8 mouse cellular contexts compared by ENCODE assay signal in genomic region chr7:144583619-144584018, GRCm38 (mm10). TPM values are rescaled to one million over a fixed set of nuclear protein-coding genes. Genes with fewer than 3 reads are reported as not detected.
DNase-seq lines count a peak whose midpoint lies in the region; ATAC-seq and TF ChIP-seq lines count a peak whose summit lies in the region.

No protein-coding gene starts in this region.

- peak; percentile 58 for TF ChIP-seq CTCF in gastrocnemius, adult 2 months (IDR thresholded peaks at IDR 0.05)
- TF ChIP-seq CTCF in kidney, postnatal 0 days (IDR thresholded peaks at IDR 0.05; ENCODE audit: low read depth) = peak; percentile 77
- peak; percentile 78 for TF ChIP-seq CTCF in stomach, postnatal 0 days (IDR thresholded peaks at IDR 0.05; ENCODE audit: low read depth)

- H3K27me3 ChIP-seq in kidney, postnatal 0 days (ENCODE audit: insufficient read depth, low read length) = no peaks in the 10 kb centered on the region
- H3K27me3 ChIP-seq in stomach, postnatal 0 days (ENCODE audit: control insufficient read depth, insufficient read depth, low read length) = no peaks in the 10 kb centered on the region

- H3K36me3 ChIP-seq in kidney, postnatal 0 days (ENCODE audit: insufficient read depth, low read length) = peaks cover 11% of the 10 kb centered on the region; the same call in 1 of the 2 replicates
- peaks cover 6% of the 10 kb centered on the region; the same call in 1 of the 2 replicates for H3K36me3 ChIP-seq in stomach, postnatal 0 days (ENCODE audit: control insufficient read depth, insufficient read depth, low read length)

- WGBS in kidney, postnatal 0 days = 3% methylated on average over 4 of the region's 4 CpGs
- whole genome bisulfite sequencing in stomach, postnatal 0 days = 0% methylated on average over 4 of the region's 4 CpGs

- intact Hi-C loops in gastrocnemius, adult 2 months (cut with DNase I) = loop anchor here (10.0 kb wide), 1 partner anchor 369 kb away; no protein-coding TSS in a partner anchor
- intact Hi-C loops in gastrocnemius, postnatal 36 days (cut with DNase I) = loop anchor here (2.0 to 5.0 kb wide), 2 partner anchors 27 to 76 kb away; no protein-coding TSS in a partner anchor

- H3K9ac ChIP-seq in kidney, postnatal 0 days (ENCODE audit: low read depth, low read length) = no peak overlapping the region
- no peak overlapping the region for H3K9ac ChIP-seq in stomach, postnatal 0 days (ENCODE audit: low read length)

- peaks cover 12% of the 10 kb centered on the region; the same call in 1 of the 2 replicates for H3K4me1 ChIP-seq in kidney, postnatal 0 days (replicated peaks; ENCODE audit: insufficient read depth, low read length)
- 0 out of 2 replicates have a peak, but pooled peaks cover 5% of the 10 kb centered on the region for H3K4me1 ChIP-seq in stomach, postnatal 0 days (replicated peaks; ENCODE audit: control insufficient read depth, insufficient read depth)

- H3K27ac ChIP-seq in gastrocnemius, adult 2 months = no peak overlapping the region; the same call in 1 of the 2 replicates
- no peak overlapping the region for H3K27ac ChIP-seq in kidney, postnatal 0 days
- H3K27ac ChIP-seq in stomach, postnatal 0 days (replicated peaks) = no peak overlapping the region

- H3K4me3 ChIP-seq in gastrocnemius, adult 2 months = no peak overlapping the region
- H3K4me3 ChIP-seq in kidney, postnatal 0 days (replicated peaks; ENCODE audit: low read depth, low read length) = no peak overlapping the region
- no peak overlapping the region for H3K4me3 ChIP-seq in stomach, postnatal 0 days (ENCODE audit: low read depth, low read length)

- ATAC-seq in kidney, postnatal 0 days (replicated peaks; ENCODE audit: low FRiP score, low read depth) = no peak
- ATAC-seq in megakaryocyte, adult 5-6 weeks (ENCODE audit: poor library complexity, severe bottlenecking) = peak; percentile 31; the same call in 1 of the 2 replicates
- no peak for ATAC-seq in stomach, postnatal 0 days (ENCODE audit: low FRiP score, low TSS enrichment)

- no peak for TF ChIP-seq EP300 in stomach, postnatal 0 days (optimal IDR thresholded peaks at IDR 0.05)

- no peak overlapping the region for H3K4me2 ChIP-seq in kidney, postnatal 0 days (ENCODE audit: low read length)
- no peak overlapping the region for H3K4me2 ChIP-seq in stomach, postnatal 0 days (replicated peaks; ENCODE audit: low read depth)

- no peaks in the 10 kb centered on the region for H3K9me3 ChIP-seq in kidney, postnatal 0 days (replicated peaks; ENCODE audit: low read length)
- no peaks in the 10 kb centered on the region for H3K9me3 ChIP-seq in stomach, postnatal 0 days (ENCODE audit: control insufficient read depth, low read length)

- DNase-seq in gastrocnemius, adult 2 months = peak; percentile 49
- no peak for DNase-seq in gastrocnemius, postnatal 36 days
- peak; percentile 33 for DNase-seq in ovary, postnatal 36 days (ENCODE audit: low spot score)
- no peak for DNase-seq in ovary, postnatal 10 days (ENCODE audit: low spot score)
- DNase-seq in c-Kit-positive CD71-positive TER-119-positive erythroid progenitor cells, embryonic 14.5 days (ENCODE audit: low spot score) = peak; percentile 50
- DNase-seq in kidney, postnatal 0 days (ENCODE audit: low spot score) = peak; percentile 87
- DNase-seq in stomach, postnatal 0 days (ENCODE audit: low spot score) = peak; percentile 70

RNA-seq across cellular contexts. Expression of gene Fadd, which starts 1.4 kb away (rescaled TPM):
- 1 to 10 TPM; 1.6 to 2.6 TPM for total RNA-seq in gastrocnemius, adult 2 months (2021)
- total RNA-seq in gastrocnemius, postnatal 36 days (2021) = 1 to 10 TPM; 2.2 to 2.5 TPM
- polyA plus RNA-seq in kidney, postnatal 0 days (2015; fragmentation: Nextera tagmentation; extraction: Ambion mirVana) = 12.6 and 13.1 TPM in 2 replicates
- 7.4 and 7.5 TPM in 2 replicates for total RNA-seq in megakaryocyte, adult 5-6 weeks (2015)
- 2.9 and 4.2 TPM in 2 replicates for total RNA-seq in megakaryocyte, adult 5-6 weeks (2017)
- polyA plus RNA-seq in stomach, postnatal 0 days (2015; fragmentation: Nextera tagmentation; extraction: Ambion mirVana) = 7.8 and 8.9 TPM in 2 replicates

RNA-seq across cellular contexts. Expression of gene Ppfia1, which starts 30.1 kb away (rescaled TPM):
- total RNA-seq in gastrocnemius, adult 2 months (2021) = 10 to 100 TPM; 28.3 to 33.4 TPM
- total RNA-seq in gastrocnemius, postnatal 36 days (2021) = 10 to 100 TPM; 23.0 to 27.5 TPM
- polyA plus RNA-seq in kidney, postnatal 0 days (2015; fragmentation: Nextera tagmentation; extraction: Ambion mirVana) = 27.6 and 31.2 TPM in 2 replicates
- 41.0 and 47.8 TPM in 2 replicates for total RNA-seq in megakaryocyte, adult 5-6 weeks (2015)
- 37.9 and 55.4 TPM in 2 replicates for total RNA-seq in megakaryocyte, adult 5-6 weeks (2017)
- 15.2 and 16.1 TPM in 2 replicates for polyA plus RNA-seq in stomach, postnatal 0 days (2015; fragmentation: Nextera tagmentation; extraction: Ambion mirVana)

Comparison
In these comparisons a context has a peak if more than half of its experiments do, and no peak if none do; other contexts are left out.
1. DNase-seq: peak in gastrocnemius, adult 2 months (single experiment), ovary, postnatal 36 days (single experiment), c-Kit-positive CD71-positive TER-119-positive erythroid progenitor cells, embryonic 14.5 days (single experiment), kidney, postnatal 0 days (single experiment) and stomach, postnatal 0 days (single experiment); none in gastrocnemius, postnatal 36 days (0 of 2) and ovary, postnatal 10 days (single experiment).
2. Peak in every context shown above with its lines, with median percentiles within 50 percentile points of each other: CTCF ChIP-seq.